Mouse (Mus musculus): ENCODE data around the gene Gm20388. TPM values are rescaled to one million over a fixed set of nuclear protein-coding genes. Genes with fewer than 3 reads are reported as not detected.

Gene Gm20388
- total and polyA plus RNA-seq, 3 experiments: 0.02 to 0.05 TPM; not detected in 1

GRCm38 (mm10) chr8:122641406-122641805, 2730.8 kb downstream of the Gm20388 start:
- DNase-seq (ENCODE audit: low spot score): no peak
- ATAC-seq (ENCODE audit: extremely low read depth, insufficient number of reproducible peaks, low FRiP score, poor library complexity, severe bottlenecking): no peak
- TF ChIP-seq GATA1 (IDR thresholded peaks at IDR 0.05; ENCODE audit: borderline replicate concordance, low read length) (no peak), CTCF (IDR thresholded peaks at IDR 0.05; ENCODE audit: low read depth, low read length) (no peak)
- H3K9me3 ChIP-seq (replicated peaks): no peaks in the 10 kb centered on the region
- peaks cover 100% of the 10 kb centered on the region for H3K36me3 ChIP-seq (replicated peaks)
- H3K4me1 ChIP-seq (ENCODE audit: insufficient read depth, low read depth, low read length): peaks cover 82% of the 10 kb centered on the region
- H3K27me3 ChIP-seq (ENCODE audit: insufficient read depth, low read length): no peaks in the 10 kb centered on the region
- no peak overlapping the region for H3K4me3 ChIP-seq (ENCODE audit: low read depth, low read length)

DNA sequence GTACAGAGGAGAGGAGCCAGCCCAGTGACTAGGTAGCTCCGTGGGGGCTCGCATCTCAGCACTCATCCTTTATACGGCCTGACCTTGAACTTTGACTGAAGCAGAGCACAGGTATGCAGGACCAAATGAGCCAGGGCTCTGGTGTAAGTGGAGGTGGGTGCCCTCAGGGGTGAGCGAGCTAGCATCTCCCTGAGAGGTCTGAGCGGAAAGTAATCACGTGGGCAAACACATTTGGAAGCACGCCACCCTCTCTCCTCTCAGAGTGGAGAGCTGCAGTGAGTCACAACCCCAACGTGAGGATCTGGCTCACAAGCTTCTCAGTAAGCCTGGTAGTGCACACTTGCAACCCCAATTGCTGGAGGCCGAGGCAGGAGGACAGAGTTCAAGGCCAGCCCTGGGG, 2731.4 kb downstream of the Gm20388 start:
- ATAC-seq (ENCODE audit: extremely low read depth, insufficient number of reproducible peaks, low FRiP score, poor library complexity, severe bottlenecking): no peak
- H3K36me3 ChIP-seq (replicated peaks): peaks cover 100% of the 10 kb centered on the region

GRCm38 (mm10) chr8:122644175-122644954, 2733.7 kb downstream of the Gm20388 start:
- peaks cover 99% of the 10 kb centered on the region for H3K36me3 ChIP-seq (replicated peaks)
- H3K4me1 ChIP-seq (ENCODE audit: insufficient read depth, low read depth, low read length): peaks cover 71% of the 10 kb centered on the region
- no peak for ATAC-seq (ENCODE audit: extremely low read depth, insufficient number of reproducible peaks, low FRiP score, poor library complexity, severe bottlenecking)
- H3K4me3 ChIP-seq (ENCODE audit: low read depth, low read length): no peak overlapping the region
- H3K27me3 ChIP-seq (ENCODE audit: insufficient read depth, low read length): no peaks in the 10 kb centered on the region
- no peak for TF ChIP-seq TAL1 (conservative IDR thresholded peaks at IDR 0.05; ENCODE audit: low read depth, low read length)
- TF ChIP-seq CTCF (IDR thresholded peaks at IDR 0.05; ENCODE audit: low read depth, low read length): no peak
- no peak for TF ChIP-seq GATA1 (IDR thresholded peaks at IDR 0.05; ENCODE audit: borderline replicate concordance, low read length)
- no peak for TF ChIP-seq GATA2 (IDR thresholded peaks at IDR 0.05; ENCODE audit: borderline replicate concordance, low read depth, low read length)
- TF ChIP-seq POLR2AphosphoS5 (IDR thresholded peaks at IDR 0.05; ENCODE audit: insufficient replicate concordance, low read depth, low read length): no peak
- no peaks in the 10 kb centered on the region for H3K9me3 ChIP-seq (replicated peaks)
- no peak for DNase-seq (ENCODE audit: low spot score)

More for the DNA sequence above, 2731.4 kb downstream of the Gm20388 start:
- Histone ChIP-seq H3K4me3 (ENCODE audit: low read depth, low read length) (no peak overlapping the region), H3K27me3 (ENCODE audit: insufficient read depth, low read length) (no peaks in the 10 kb centered on the region), H3K9me3 (replicated peaks) (no peaks in the 10 kb centered on the region), H3K4me1 (ENCODE audit: insufficient read depth, low read depth, low read length) (peaks cover 81% of the 10 kb centered on the region)
- TF ChIP-seq POLR2AphosphoS5 (IDR thresholded peaks at IDR 0.05; ENCODE audit: insufficient replicate concordance, low read depth, low read length) (no peak), TAL1 (conservative IDR thresholded peaks at IDR 0.05; ENCODE audit: low read depth, low read length) (no peak), CTCF (IDR thresholded peaks at IDR 0.05; ENCODE audit: low read depth, low read length) (no peak), GATA1 (IDR thresholded peaks at IDR 0.05; ENCODE audit: borderline replicate concordance, low read length) (no peak), GATA2 (IDR thresholded peaks at IDR 0.05; ENCODE audit: borderline replicate concordance, low read depth, low read length) (no peak)
- DNase-seq (ENCODE audit: low spot score): no peak

- ATAC-seq (ENCODE audit: extremely low read depth, insufficient number of reproducible peaks, low FRiP score, poor library complexity, severe bottlenecking) (no peak), DNase-seq (ENCODE audit: low spot score) (no peak)
- Histone ChIP-seq H3K4me1 (ENCODE audit: insufficient read depth, low read depth, low read length) (peaks cover 68% of the 10 kb centered on the region), H3K27me3 (ENCODE audit: insufficient read depth, low read length) (no peaks in the 10 kb centered on the region), H3K36me3 (replicated peaks) (peaks cover 99% of the 10 kb centered on the region), H3K9me3 (replicated peaks) (no peaks in the 10 kb centered on the region), H3K4me3 (ENCODE audit: low read depth, low read length) (no peak overlapping the region)
- no peak for TF ChIP-seq GATA2 (IDR thresholded peaks at IDR 0.05; ENCODE audit: borderline replicate concordance, low read depth, low read length)
- no peak for TF ChIP-seq TAL1 (conservative IDR thresholded peaks at IDR 0.05; ENCODE audit: low read depth, low read length)
- no peak for TF ChIP-seq GATA1 (IDR thresholded peaks at IDR 0.05; ENCODE audit: borderline replicate concordance, low read length)
- TF ChIP-seq CTCF (IDR thresholded peaks at IDR 0.05; ENCODE audit: low read depth, low read length): no peak
- TF ChIP-seq POLR2AphosphoS5 (IDR thresholded peaks at IDR 0.05; ENCODE audit: insufficient replicate concordance, low read depth, low read length): no peak
Observed at GRCm38 (mm10) chr8:122646337-122646736, 2735.7 kb downstream of the Gm20388 start.

DNA sequence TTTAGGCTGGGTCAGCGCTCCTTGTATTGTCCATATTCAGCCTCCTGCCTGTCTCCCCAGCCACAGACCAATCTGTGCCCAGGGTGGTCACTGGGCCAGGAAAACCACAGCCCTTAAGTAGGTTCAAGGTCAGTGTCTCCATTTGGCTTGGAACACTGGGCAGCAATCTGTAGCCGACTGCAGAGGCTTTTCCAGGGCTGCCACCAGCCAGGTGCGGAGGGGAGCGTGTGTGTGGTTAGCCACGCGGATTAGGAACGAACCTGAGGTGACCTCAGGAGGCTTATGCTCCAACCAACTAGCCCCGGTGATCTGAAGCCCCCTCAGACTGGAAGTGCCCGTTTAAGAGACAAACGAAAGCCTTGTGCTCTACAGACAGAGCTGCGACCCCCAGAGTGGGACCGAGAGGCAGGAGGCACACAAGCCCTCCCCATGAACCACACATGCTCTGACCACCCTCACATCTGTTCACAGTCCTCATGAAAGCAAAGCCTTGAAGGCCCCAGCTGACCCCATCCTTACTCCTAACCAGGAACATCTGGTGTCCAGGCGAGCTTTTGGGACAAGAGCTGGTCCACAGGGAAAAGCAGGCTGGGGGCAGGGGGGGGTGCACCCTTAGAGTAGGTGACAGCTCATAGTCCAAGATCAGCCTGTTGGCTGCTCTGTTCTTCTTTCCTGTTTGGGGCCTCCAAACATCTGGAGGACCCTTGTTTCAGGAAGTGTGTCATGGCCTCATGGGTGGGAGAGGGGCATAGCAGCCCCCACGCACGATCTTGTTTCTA, 2737.7 kb downstream of the Gm20388 start:
- TF ChIP-seq GATA1 (IDR thresholded peaks at IDR 0.05; ENCODE audit: borderline replicate concordance, low read length) (no peak), CTCF (IDR thresholded peaks at IDR 0.05; ENCODE audit: low read depth, low read length) (no peak), TAL1 (conservative IDR thresholded peaks at IDR 0.05; ENCODE audit: low read depth, low read length) (no peak), POLR2AphosphoS5 (IDR thresholded peaks at IDR 0.05; ENCODE audit: insufficient replicate concordance, low read depth, low read length) (no peak), GATA2 (IDR thresholded peaks at IDR 0.05; ENCODE audit: borderline replicate concordance, low read depth, low read length) (no peak)
- peaks cover 99% of the 10 kb centered on the region for H3K36me3 ChIP-seq (replicated peaks)
- ATAC-seq (ENCODE audit: extremely low read depth, insufficient number of reproducible peaks, low FRiP score, poor library complexity, severe bottlenecking): no peak
- H3K27me3 ChIP-seq (ENCODE audit: insufficient read depth, low read length): no peaks in the 10 kb centered on the region
- DNase-seq (ENCODE audit: low spot score): no peak
- H3K9me3 ChIP-seq (replicated peaks): no peaks in the 10 kb centered on the region
- peaks cover 73% of the 10 kb centered on the region for H3K4me1 ChIP-seq (ENCODE audit: insufficient read depth, low read depth, low read length)
- no peak overlapping the region for H3K4me3 ChIP-seq (ENCODE audit: low read depth, low read length)

DNA sequence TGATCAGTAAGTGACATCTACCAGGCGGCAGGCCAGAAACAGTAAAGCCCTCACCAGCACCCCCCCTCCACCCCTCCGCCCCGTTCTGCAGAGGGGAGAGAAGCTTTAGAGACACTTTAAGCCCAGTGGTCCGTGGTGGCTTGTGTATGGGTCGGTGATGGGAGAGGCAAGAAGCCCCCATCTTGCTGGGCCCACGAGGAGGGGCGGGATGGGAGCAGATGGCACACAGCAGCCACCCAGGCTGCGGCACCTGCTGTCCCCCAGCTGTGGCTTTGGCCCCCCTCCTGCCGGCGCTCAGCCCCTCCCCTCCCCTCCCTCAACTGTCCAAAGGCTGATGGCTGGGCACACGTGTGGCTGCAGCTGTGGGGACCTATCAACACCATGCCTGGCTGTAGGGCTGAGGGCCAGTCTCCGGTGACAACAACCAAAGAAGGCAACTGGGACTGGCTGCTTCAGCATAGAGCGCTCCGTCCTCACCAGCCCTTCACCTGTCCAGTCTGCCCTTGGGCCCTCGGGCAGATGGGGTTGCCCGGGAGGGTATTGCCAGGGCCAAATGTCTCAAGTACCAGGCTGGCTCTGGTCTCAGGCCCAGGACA, 2740.8 kb downstream of the Gm20388 start:
- no peaks in the 10 kb centered on the region for H3K27me3 ChIP-seq (ENCODE audit: insufficient read depth, low read length)
- TF ChIP-seq GATA2 (IDR thresholded peaks at IDR 0.05; ENCODE audit: borderline replicate concordance, low read depth, low read length): no peak
- no peak for TF ChIP-seq POLR2AphosphoS5 (IDR thresholded peaks at IDR 0.05; ENCODE audit: insufficient replicate concordance, low read depth, low read length)
- no peak for TF ChIP-seq GATA1 (IDR thresholded peaks at IDR 0.05; ENCODE audit: borderline replicate concordance, low read length)
- no peak for TF ChIP-seq TAL1 (conservative IDR thresholded peaks at IDR 0.05; ENCODE audit: low read depth, low read length)
- no peak for TF ChIP-seq CTCF (IDR thresholded peaks at IDR 0.05; ENCODE audit: low read depth, low read length)
- H3K4me1 ChIP-seq (ENCODE audit: insufficient read depth, low read depth, low read length): peaks cover 84% of the 10 kb centered on the region
- H3K4me3 ChIP-seq (ENCODE audit: low read depth, low read length): no peak overlapping the region
- ATAC-seq (ENCODE audit: extremely low read depth, insufficient number of reproducible peaks, low FRiP score, poor library complexity, severe bottlenecking): no peak
- DNase-seq (ENCODE audit: low spot score): no peak
- peaks cover 99% of the 10 kb centered on the region for H3K36me3 ChIP-seq (replicated peaks)
- no peaks in the 10 kb centered on the region for H3K9me3 ChIP-seq (replicated peaks)

All from G1E (cell line).